Mouse (Mus musculus) liver, postnatal 0 days (tissue): ENCODE results near the gene Astn1. TPM values are rescaled to one million over a fixed set of nuclear protein-coding genes. Genes with fewer than 3 reads are reported as not detected.

Experiments
- ATAC-seq: fragments of 200-750 bp; cut with Nextera tagmentation; 2 replicates; pipeline ENCODE4 v1.8.0; 2017; ENCODE audit warnings: mild to moderate bottlenecking, moderate library complexity
- DNase-seq: peaks from one replicate; pipeline ENCODE4 v3.0.0-alpha.2; 2016
- H3K27ac ChIP-seq: fragments of 300-500 bp; sonication (generic); 2 replicates; pipeline ENCODE4 v1.5.1; 2014; ENCODE audit warnings: antibody characterized with exemption, moderate library complexity, mild to moderate bottlenecking, low read depth
- H3K27me3 ChIP-seq: fragments of 300-500 bp; sonication (generic); 2 replicates; pipeline ENCODE4 v1.6.1; 2014; ENCODE audit warnings: low read length, control low read depth, mixed read lengths; ENCODE audit not compliant: insufficient read depth
- H3K36me3 ChIP-seq: fragments of 300-500 bp; sonication (generic); replicated peaks from 2 replicates; pipeline ENCODE4 v1.6.1; 2014; ENCODE audit warnings: mild to moderate bottlenecking, control low read depth, low read length, moderate library complexity, mixed read lengths; ENCODE audit not compliant: insufficient read depth
- H3K4me1 ChIP-seq: fragments of 300-500 bp; sonication (generic); 2 replicates; pipeline ENCODE4 v1.6.1; 2014; ENCODE audit warnings: antibody characterized with exemption, mild to moderate bottlenecking, control low read depth; ENCODE audit not compliant: insufficient read depth
- H3K4me2 ChIP-seq: fragments of 300-500 bp; sonication (generic); 2 replicates; pipeline ENCODE4 v1.6.1; 2014; ENCODE audit warnings: low read depth, mild to moderate bottlenecking, low read length, moderate library complexity, mixed read lengths
- H3K4me3 ChIP-seq: fragments of 300-500 bp; sonication (generic); 2 replicates; pipeline ENCODE4 v1.5.1; 2014; ENCODE audit warnings: low read depth, low read length
- H3K9ac ChIP-seq: fragments of 300-500 bp; sonication (generic); replicated peaks from 2 replicates; pipeline ENCODE4 v1.6.1; 2014; ENCODE audit warnings: mild to moderate bottlenecking, moderate library complexity
- H3K9me3 ChIP-seq: fragments of 300-500 bp; sonication (generic); 2 replicates; pipeline ENCODE4 v1.6.1; 2016; ENCODE audit warnings: mild to moderate bottlenecking, control low read depth, low read length, mixed read lengths
- CTCF ChIP-seq: sonication (generic); IDR thresholded peaks from 2 replicates; pipeline ENCODE4 v1.5.1; 2016; ENCODE audit warnings: antibody characterized with exemption, low read depth
- EP300 ChIP-seq: IDR thresholded peaks from 2 replicates; pipeline ENCODE4 v1.6.1; 2016; ENCODE audit warnings: antibody characterized with exemption, low read depth, mild to moderate bottlenecking
- WGBS: fragments of 180-500 bp; shearing (Covaris S2); extraction: QIAGEN DNeasy Blood & Tissue Kit; methylation state at CpG from one replicate; pipeline ENCODE4 v1.1.7; 2014; ENCODE audit not compliant: insufficient replicate concordance; 5-methylcytosine and 5-hydroxymethylcytosine counted together
- polyA plus RNA-seq: library from polyadenylated mRNA; unstranded; fragments of >200 nt; fragmentation: Nextera tagmentation; extraction: Ambion mirVana; gene quantifications from 2 replicates; pipeline ENCODE4 v1.2.1, GENCODE M21; 2015

The Astn1 gene
- polyA plus RNA-seq, 1 experiment from 2014 or later, result not detected

GRCm38 (mm10) chr1:158581806-158582205 lies 219.7 kb downstream of the Astn1 start:
- H3K27me3 ChIP-seq, result no peaks in the 10 kb centered on the region
- no peaks in the 10 kb centered on the region for H3K4me1 ChIP-seq
- H3K4me2 ChIP-seq, result no peak overlapping the region
- H3K9me3 ChIP-seq, result no peaks in the 10 kb centered on the region
- H3K36me3 ChIP-seq, result no peaks in the 10 kb centered on the region
- DNase-seq (no peak), ATAC-seq (no peak)
- H3K4me3 ChIP-seq, result no peak overlapping the region
- H3K27ac ChIP-seq, result no peak overlapping the region
- no peak overlapping the region for H3K9ac ChIP-seq
- TF ChIP-seq CTCF (no peak), EP300 (no peak)

- Histone ChIP-seq H3K4me3 (no peak overlapping the region), H3K36me3 (no peaks in the 10 kb centered on the region), H3K4me2 (no peak overlapping the region), H3K9ac (no peak overlapping the region), H3K4me1 (no peaks in the 10 kb centered on the region), H3K27ac (no peak overlapping the region), H3K9me3 (no peaks in the 10 kb centered on the region), H3K27me3 (no peaks in the 10 kb centered on the region)
- TF ChIP-seq CTCF, result no peak
- no peak for TF ChIP-seq EP300
- WGBS, result 68% methylated on average over 3 of the region's 3 CpGs
- DNase-seq (no peak), ATAC-seq (no peak)
Observed at GRCm38 (mm10) chr1:158588903-158589302, 226.8 kb downstream of the Astn1 start.

DNA sequence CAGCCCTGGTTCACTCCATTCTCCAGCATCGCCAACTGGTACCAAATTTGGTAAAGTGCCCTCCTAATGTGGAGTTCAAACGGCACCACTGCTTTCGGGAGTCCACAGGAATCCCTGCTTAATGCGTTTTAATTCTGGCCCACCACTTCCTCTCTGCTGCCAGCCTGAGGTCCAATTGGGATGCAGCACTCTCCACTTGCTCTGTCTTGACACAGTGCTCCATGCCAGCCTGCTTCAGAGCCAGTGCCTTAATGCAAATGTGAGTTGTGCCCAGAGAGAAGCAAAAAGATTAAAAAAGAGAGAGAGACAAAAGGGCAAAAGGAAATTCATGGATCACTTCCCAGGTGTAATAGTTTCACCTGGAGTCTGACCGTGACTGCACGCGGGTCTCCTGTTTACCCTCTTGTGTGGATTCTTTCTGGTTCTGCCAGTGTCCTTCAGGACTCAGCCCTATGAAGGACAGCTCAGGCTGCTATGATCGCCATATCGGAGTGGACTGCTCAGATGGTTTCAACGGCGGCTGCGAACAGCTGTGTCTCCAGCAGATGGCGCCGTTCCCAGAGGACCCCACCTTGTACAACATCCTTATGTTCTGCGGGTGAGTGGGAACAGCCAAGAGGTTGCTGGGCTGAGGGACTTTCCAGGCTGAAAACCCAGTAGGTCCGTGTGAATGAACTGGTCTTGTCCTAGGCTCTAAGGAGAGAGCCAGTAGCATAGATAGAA lies 234.8 kb downstream of the Astn1 start:
- TF ChIP-seq EP300 (no peak), CTCF (peak; percentile 56)
- ATAC-seq (no peak), DNase-seq (peak; percentile 31)
- Histone ChIP-seq H3K27me3 (no peaks in the 10 kb centered on the region), H3K9me3 (no peaks in the 10 kb centered on the region), H3K36me3 (no peaks in the 10 kb centered on the region), H3K4me3 (no peak overlapping the region), H3K9ac (no peak overlapping the region), H3K27ac (no peak overlapping the region), H3K4me1 (no peaks in the 10 kb centered on the region), H3K4me2 (no peak overlapping the region)
- WGBS, result 29% methylated on average over 16 of the region's 16 CpGs

GRCm38 (mm10) chr1:158597996-158598395 lies 235.9 kb downstream of the Astn1 start:
- Histone ChIP-seq H3K9ac (no peak overlapping the region), H3K9me3 (no peaks in the 10 kb centered on the region), H3K27me3 (no peaks in the 10 kb centered on the region), H3K27ac (no peak overlapping the region), H3K36me3 (no peaks in the 10 kb centered on the region), H3K4me1 (no peaks in the 10 kb centered on the region), H3K4me3 (no peak overlapping the region), H3K4me2 (no peak overlapping the region)
- no peak for TF ChIP-seq EP300
- peak; percentile 26 for TF ChIP-seq CTCF
- 63% methylated on average over 7 of the region's 7 CpGs for WGBS
- ATAC-seq (no peak), DNase-seq (no peak)

DNA sequence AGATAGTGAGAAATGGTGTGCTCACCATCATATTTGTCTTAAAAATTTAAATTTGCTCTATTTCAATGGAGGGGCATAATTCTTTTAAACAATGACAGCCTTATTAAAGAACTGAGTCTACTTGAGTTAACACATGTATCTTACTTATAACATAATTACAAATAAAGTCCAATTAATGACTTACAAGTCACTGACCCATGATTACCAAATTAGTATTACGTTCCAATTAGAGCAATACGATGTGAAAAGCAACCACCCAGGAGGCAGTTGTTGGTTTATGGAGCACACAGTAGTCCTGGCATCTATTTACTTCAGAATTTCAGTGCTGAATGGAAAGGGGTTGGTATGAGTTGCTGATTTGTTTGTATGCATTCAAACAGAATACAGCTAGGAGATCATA lies 237.4 kb downstream of the Astn1 start:
- no peak overlapping the region for H3K4me3 ChIP-seq
- no peaks in the 10 kb centered on the region for H3K27me3 ChIP-seq
- H3K4me1 ChIP-seq, result no peaks in the 10 kb centered on the region
- no peak for DNase-seq
- no peak for TF ChIP-seq CTCF
- no peak for TF ChIP-seq EP300
- no peak overlapping the region for H3K4me2 ChIP-seq
- no peaks in the 10 kb centered on the region for H3K36me3 ChIP-seq
- H3K9me3 ChIP-seq, result no peaks in the 10 kb centered on the region
- ATAC-seq, result no peak
- H3K27ac ChIP-seq, result no peak overlapping the region
- no peak overlapping the region for H3K9ac ChIP-seq
- 77% methylated on average over 2 of the region's 2 CpGs for WGBS

DNA sequence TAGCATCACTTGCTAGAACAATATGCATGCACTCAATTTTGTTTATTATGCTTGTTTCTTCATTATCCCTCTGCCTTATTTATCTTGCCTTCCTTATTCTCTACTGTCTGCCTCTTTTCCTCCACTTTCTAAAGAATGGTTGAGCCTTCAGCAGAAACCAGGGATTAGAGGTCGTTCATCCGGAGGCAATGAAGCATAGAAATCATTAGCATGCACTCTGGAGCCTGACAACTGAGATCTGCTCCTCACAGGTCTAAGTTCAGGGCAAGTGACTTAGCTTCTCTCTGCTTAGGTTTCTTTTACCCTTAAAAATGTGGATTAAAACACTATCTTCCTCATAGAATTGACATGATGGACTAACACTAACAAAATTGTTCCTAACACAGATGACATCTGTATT lies 241.0 kb downstream of the Astn1 start:
- no peak overlapping the region for H3K27ac ChIP-seq
- no peak overlapping the region for H3K4me3 ChIP-seq
- no peaks in the 10 kb centered on the region for H3K4me1 ChIP-seq
- no peak for ATAC-seq
- 65% methylated on average over 2 of the region's 2 CpGs for WGBS
- no peak overlapping the region for H3K9ac ChIP-seq
- no peaks in the 10 kb centered on the region for H3K36me3 ChIP-seq
- no peak for DNase-seq
- TF ChIP-seq EP300 (no peak), CTCF (no peak)
- H3K9me3 ChIP-seq, result no peaks in the 10 kb centered on the region
- no peaks in the 10 kb centered on the region for H3K27me3 ChIP-seq
- H3K4me2 ChIP-seq, result no peak overlapping the region

DNA sequence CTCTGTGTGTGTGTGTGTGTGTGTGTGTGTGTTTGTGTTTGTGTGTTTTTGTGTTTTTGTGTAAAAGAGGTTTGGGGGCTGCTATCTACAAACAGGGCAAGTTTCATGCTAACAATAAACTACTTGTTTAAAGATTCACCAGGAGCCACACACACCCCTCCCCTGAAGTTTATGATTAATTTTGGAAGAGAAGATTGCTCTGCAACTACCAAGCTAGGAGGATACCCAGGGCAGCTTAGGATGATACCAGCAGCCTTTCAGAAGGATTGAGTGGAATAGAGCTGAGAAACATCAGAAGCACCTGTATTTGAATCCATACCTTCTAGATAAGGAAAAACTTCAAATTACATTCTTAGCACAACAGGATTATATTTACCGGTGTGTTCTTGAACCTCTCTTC lies 242.1 kb downstream of the Astn1 start:
- TF ChIP-seq EP300 (no peak), CTCF (no peak)
- Histone ChIP-seq H3K4me1 (no peaks in the 10 kb centered on the region), H3K9me3 (no peaks in the 10 kb centered on the region), H3K36me3 (no peaks in the 10 kb centered on the region), H3K27me3 (no peaks in the 10 kb centered on the region), H3K4me2 (no peak overlapping the region), H3K9ac (no peak overlapping the region), H3K4me3 (no peak overlapping the region), H3K27ac (no peak overlapping the region)
- DNase-seq (no peak), ATAC-seq (no peak)
- 92% methylated on average over 1 of the region's 1 CpGs for WGBS
